Mouse (Mus musculus): ENCODE results near the gene Vps51. TPM values are rescaled to one million over a fixed set of nuclear protein-coding genes. Genes with fewer than 3 reads are reported as not detected.
"Not testable (repeated sequence)": the region's sequence is repeated elsewhere in the genome, so short reads cannot be mapped to it uniquely, and the experiment has no call there.

Vps51 gene
- polyA plus RNA-seq, 1 experiment, result not detected

GRCm38 (mm10) chr19:6047154-6047898, 29.7 kb downstream of the Vps51 start:
- WGBS, result 1% methylated on average over 44 of the region's 44 CpGs
- Histone ChIP-seq H3K4me1 (ENCODE audit: control insufficient read depth, insufficient read depth, low read length) (peaks cover 10% of the 10 kb centered on the region), H3K27ac (ENCODE audit: insufficient read depth, low read depth, low read length) (peak overlapping the region; percentile 63), H3K4me3 (ENCODE audit: insufficient read depth, low read depth, low read length) (peak overlapping the region; percentile 88)
- TF ChIP-seq POLR2A (IDR thresholded peaks at IDR 0.05; ENCODE audit: insufficient read depth, low read depth, low read length) (no peak), CTCF (IDR thresholded peaks at IDR 0.05; ENCODE audit: insufficient read depth, low read depth, low read length) (no peak)

GRCm38 (mm10) chr19:6046294-6047153, 30.5 kb downstream of the Vps51 start, which contains the start of gene Syvn1:
TSS of gene Syvn1 (plus strand) at chr19:6046576.
- TF ChIP-seq CTCF (IDR thresholded peaks at IDR 0.05; ENCODE audit: insufficient read depth, low read depth, low read length) (no peak), POLR2A (IDR thresholded peaks at IDR 0.05; ENCODE audit: insufficient read depth, low read depth, low read length) (peak; percentile 77)
- under 1% methylated on average over 65 of the region's 65 CpGs for WGBS

GRCm38 (mm10) chr19:6045366-6046293, 31.4 kb downstream of the Vps51 start:
- H3K27ac ChIP-seq (ENCODE audit: insufficient read depth, low read depth, low read length), result peak overlapping the region; percentile 84
- TF ChIP-seq POLR2A (IDR thresholded peaks at IDR 0.05; ENCODE audit: insufficient read depth, low read depth, low read length) (no peak), CTCF (IDR thresholded peaks at IDR 0.05; ENCODE audit: insufficient read depth, low read depth, low read length) (no peak)
- H3K4me1 ChIP-seq (ENCODE audit: control insufficient read depth, insufficient read depth, low read length), result peaks cover 10% of the 10 kb centered on the region
- H3K4me3 ChIP-seq (ENCODE audit: insufficient read depth, low read depth, low read length), result peak overlapping the region; percentile 88
- 10% methylated on average over 20 of the region's 20 CpGs for WGBS

More at GRCm38 (mm10) chr19:6046294-6047153, 30.5 kb downstream of the Vps51 start, which contains the start of gene Syvn1:
- Histone ChIP-seq H3K27ac (ENCODE audit: insufficient read depth, low read depth, low read length) (peak within 1 kb of the TSS; percentile 99), H3K4me3 (ENCODE audit: insufficient read depth, low read depth, low read length) (peak within 1 kb of the TSS; percentile 88), H3K4me1 (ENCODE audit: control insufficient read depth, insufficient read depth, low read length) (peaks cover 10% of the 10 kb centered on the region)

GRCm38 (mm10) chr19:6044102-6044501, 32.9 kb downstream of the Vps51 start:
- not testable (repeated sequence) for H3K4me1 ChIP-seq (ENCODE audit: control insufficient read depth, insufficient read depth, low read length); H3K4me3 ChIP-seq (ENCODE audit: insufficient read depth, low read depth, low read length); H3K27ac ChIP-seq (ENCODE audit: insufficient read depth, low read depth, low read length)
- WGBS, result 48% methylated on average over 4 of the region's 4 CpGs

GRCm38 (mm10) chr19:6042293-6042692, 34.7 kb downstream of the Vps51 start:
- TF ChIP-seq POLR2A (IDR thresholded peaks at IDR 0.05; ENCODE audit: insufficient read depth, low read depth, low read length), result no peak
- no peak for TF ChIP-seq CTCF (IDR thresholded peaks at IDR 0.05; ENCODE audit: insufficient read depth, low read depth, low read length)
- Histone ChIP-seq H3K4me1 (ENCODE audit: control insufficient read depth, insufficient read depth, low read length) (no peaks in the 10 kb centered on the region; the same call in 1 of the 2 replicates), H3K4me3 (ENCODE audit: insufficient read depth, low read depth, low read length) (no peak overlapping the region), H3K27ac (ENCODE audit: insufficient read depth, low read depth, low read length) (no peak overlapping the region)
- WGBS, result 81% methylated on average over 9 of the region's 9 CpGs

- TF ChIP-seq CTCF (IDR thresholded peaks at IDR 0.05; ENCODE audit: insufficient read depth, low read depth, low read length) (no peak), POLR2A (IDR thresholded peaks at IDR 0.05; ENCODE audit: insufficient read depth, low read depth, low read length) (no peak)
- no peaks in the 10 kb centered on the region; the same call in 1 of the 2 replicates for H3K4me1 ChIP-seq (ENCODE audit: control insufficient read depth, insufficient read depth, low read length)
- H3K27ac ChIP-seq (ENCODE audit: insufficient read depth, low read depth, low read length), result no peak overlapping the region
- no peak overlapping the region for H3K4me3 ChIP-seq (ENCODE audit: insufficient read depth, low read depth, low read length)
These were observed 37.0 kb downstream of the Vps51 start for GRCm38 (mm10) chr19:6040002-6040401.

GRCm38 (mm10) chr19:6038326-6038725, 38.7 kb downstream of the Vps51 start:
- 80% methylated on average over 7 of the region's 7 CpGs for WGBS
- Histone ChIP-seq H3K4me3 (ENCODE audit: insufficient read depth, low read depth, low read length) (no peak overlapping the region), H3K27ac (ENCODE audit: insufficient read depth, low read depth, low read length) (no peak overlapping the region), H3K4me1 (ENCODE audit: control insufficient read depth, insufficient read depth, low read length) (no peaks in the 10 kb centered on the region)
- TF ChIP-seq CTCF (IDR thresholded peaks at IDR 0.05; ENCODE audit: insufficient read depth, low read depth, low read length), result no peak
- no peak for TF ChIP-seq POLR2A (IDR thresholded peaks at IDR 0.05; ENCODE audit: insufficient read depth, low read depth, low read length)

GRCm38 (mm10) chr19:6037695-6038094, 39.3 kb downstream of the Vps51 start:
- H3K4me1 ChIP-seq (ENCODE audit: control insufficient read depth, insufficient read depth, low read length), result no peaks in the 10 kb centered on the region
- H3K4me3 ChIP-seq (ENCODE audit: insufficient read depth, low read depth, low read length), result no peak overlapping the region
- no peak overlapping the region for H3K27ac ChIP-seq (ENCODE audit: insufficient read depth, low read depth, low read length)
- TF ChIP-seq CTCF (IDR thresholded peaks at IDR 0.05; ENCODE audit: insufficient read depth, low read depth, low read length), result no peak
- no peak for TF ChIP-seq POLR2A (IDR thresholded peaks at IDR 0.05; ENCODE audit: insufficient read depth, low read depth, low read length)
